Mouse (Mus musculus): ENCODE measurements at regions not wholly inside any gene's neighbourhood (a gene's known extent, or its start where the extent isn't known, plus 50 kb on each side); places are given as distances from the start of the nearest gene placed in this dataset.

- Histone ChIP-seq H3K27me3 (replicated peaks) (no peaks in the 10 kb centered on the region), H3K4me2 (no peak overlapping the region), H3K9me3 (replicated peaks) (no peaks in the 10 kb centered on the region; the same call in 1 of the 2 replicates), H3K36me3 (no peaks in the 10 kb centered on the region), H3K27ac (ENCODE audit: poor library complexity, severe bottlenecking) (no peak overlapping the region), H3K4me1 (replicated peaks) (0 out of 2 replicates have a peak, but pooled peaks cover 4% of the 10 kb centered on the region), H3K9ac (no peak overlapping the region), H3K4me3 (no peak overlapping the region)
- ATAC-seq (ENCODE audit: insufficient number of reproducible peaks, low FRiP score), result no peak
- 82% methylated on average over 9 of the region's 9 CpGs for WGBS
Observed at GRCm38 (mm10) chr19:37793176-37793575, 95.6 kb downstream of the Cyp26a1 start.

GRCm38 (mm10) chr19:37795552-37796343 is 98.2 kb downstream of the Cyp26a1 start:
- no peak overlapping the region for H3K4me2 ChIP-seq
- no peaks in the 10 kb centered on the region for H3K4me1 ChIP-seq (replicated peaks)
- WGBS, result 75% methylated on average over 18 of the region's 18 CpGs
- H3K27me3 ChIP-seq (replicated peaks), result no peaks in the 10 kb centered on the region
- no peaks in the 10 kb centered on the region; the same call in 1 of the 2 replicates for H3K9me3 ChIP-seq (replicated peaks)
- H3K4me3 ChIP-seq, result no peak overlapping the region
- ATAC-seq (ENCODE audit: insufficient number of reproducible peaks, low FRiP score), result no peak
- no peak overlapping the region for H3K9ac ChIP-seq
- H3K27ac ChIP-seq (ENCODE audit: poor library complexity, severe bottlenecking), result no peak overlapping the region
- no peaks in the 10 kb centered on the region for H3K36me3 ChIP-seq

GRCm38 (mm10) chr19:37800161-37800660 is 102.6 kb downstream of the Cyp26a1 start:
- no peaks in the 10 kb centered on the region; the same call in 1 of the 2 replicates for H3K9me3 ChIP-seq (replicated peaks)
- no peaks in the 10 kb centered on the region for H3K27me3 ChIP-seq (replicated peaks)
- WGBS, result 71% methylated on average over 3 of the region's 3 CpGs
- no peak overlapping the region for H3K4me2 ChIP-seq
- H3K4me3 ChIP-seq, result no peak overlapping the region
- H3K4me1 ChIP-seq (replicated peaks), result no peaks in the 10 kb centered on the region
- no peak for ATAC-seq (ENCODE audit: insufficient number of reproducible peaks, low FRiP score)
- H3K9ac ChIP-seq, result no peak overlapping the region
- no peak overlapping the region for H3K27ac ChIP-seq (ENCODE audit: poor library complexity, severe bottlenecking)
- no peaks in the 10 kb centered on the region for H3K36me3 ChIP-seq

- Histone ChIP-seq H3K4me2 (no peak overlapping the region), H3K4me3 (no peak overlapping the region), H3K4me1 (replicated peaks) (peaks cover 12% of the 10 kb centered on the region), H3K36me3 (no peaks in the 10 kb centered on the region), H3K27me3 (replicated peaks) (no peaks in the 10 kb centered on the region), H3K9ac (no peak overlapping the region), H3K9me3 (replicated peaks) (no peaks in the 10 kb centered on the region), H3K27ac (ENCODE audit: poor library complexity, severe bottlenecking) (no peak overlapping the region)
- no peak for ATAC-seq (ENCODE audit: insufficient number of reproducible peaks, low FRiP score)
- 86% methylated on average over 11 of the region's 11 CpGs for WGBS
Observed at GRCm38 (mm10) chr19:37809666-37810065, 112.1 kb downstream of the Cyp26a1 start.

GRCm38 (mm10) chr19:37814089-37815073 is 116.8 kb downstream of the Cyp26a1 start:
- ATAC-seq (ENCODE audit: insufficient number of reproducible peaks, low FRiP score), result peak; percentile 42; the same call in 1 of the 2 replicates
- Histone ChIP-seq H3K9ac (peak overlapping the region; percentile 41), H3K36me3 (no peaks in the 10 kb centered on the region), H3K9me3 (replicated peaks) (peaks cover 4% of the 10 kb centered on the region; the same call in 1 of the 2 replicates), H3K4me3 (peak overlapping the region; percentile 35), H3K4me1 (replicated peaks) (peaks cover 14% of the 10 kb centered on the region), H3K27ac (ENCODE audit: poor library complexity, severe bottlenecking) (0 out of 2 replicates have a peak overlapping the region, but pooled peaks have one; percentile 38), H3K4me2 (peak overlapping the region; percentile 72), H3K27me3 (replicated peaks) (no peaks in the 10 kb centered on the region)
- WGBS, result 10% methylated on average over 19 of the region's 19 CpGs

- H3K4me3 ChIP-seq, result no peak overlapping the region
- no peak overlapping the region for H3K9ac ChIP-seq
- no peak overlapping the region for H3K4me2 ChIP-seq
- no peak overlapping the region for H3K27ac ChIP-seq (ENCODE audit: poor library complexity, severe bottlenecking)
- H3K27me3 ChIP-seq (replicated peaks), result no peaks in the 10 kb centered on the region
- no peaks in the 10 kb centered on the region for H3K36me3 ChIP-seq
- 75% methylated on average over 2 of the region's 2 CpGs for WGBS
- peaks cover 4% of the 10 kb centered on the region; the same call in 1 of the 2 replicates for H3K9me3 ChIP-seq (replicated peaks)
- H3K4me1 ChIP-seq (replicated peaks), result peaks cover 14% of the 10 kb centered on the region
- no peak for ATAC-seq (ENCODE audit: insufficient number of reproducible peaks, low FRiP score)
Observed at GRCm38 (mm10) chr19:37815627-37816026, 118.0 kb downstream of the Cyp26a1 start.

GRCm38 (mm10) chr19:37821243-37821642 is 123.6 kb downstream of the Cyp26a1 start:
- Histone ChIP-seq H3K9me3 (replicated peaks) (peaks cover 4% of the 10 kb centered on the region; the same call in 1 of the 2 replicates), H3K27ac (ENCODE audit: poor library complexity, severe bottlenecking) (peak overlapping the region; percentile 36), H3K36me3 (no peaks in the 10 kb centered on the region), H3K4me1 (replicated peaks) (peaks cover 9% of the 10 kb centered on the region; the same call in 1 of the 2 replicates), H3K27me3 (replicated peaks) (no peaks in the 10 kb centered on the region), H3K4me2 (no peak overlapping the region), H3K4me3 (no peak overlapping the region), H3K9ac (no peak overlapping the region)
- WGBS, result 21% methylated on average over 3 of the region's 3 CpGs
- no peak for ATAC-seq (ENCODE audit: insufficient number of reproducible peaks, low FRiP score)

- WGBS, result 81% methylated on average over 3 of the region's 3 CpGs
- no peak for ATAC-seq (ENCODE audit: insufficient number of reproducible peaks, low FRiP score)
- H3K9me3 ChIP-seq (replicated peaks), result peaks cover 4% of the 10 kb centered on the region; the same call in 1 of the 2 replicates
- peak overlapping the region; percentile 36 for H3K27ac ChIP-seq (ENCODE audit: poor library complexity, severe bottlenecking)
- H3K4me1 ChIP-seq (replicated peaks), result peaks cover 9% of the 10 kb centered on the region; the same call in 1 of the 2 replicates
- H3K27me3 ChIP-seq (replicated peaks), result no peaks in the 10 kb centered on the region
- no peak overlapping the region for H3K4me2 ChIP-seq
- H3K9ac ChIP-seq, result no peak overlapping the region
- H3K4me3 ChIP-seq, result no peak overlapping the region
- no peaks in the 10 kb centered on the region for H3K36me3 ChIP-seq
Observed at GRCm38 (mm10) chr19:37821671-37822190, 124.1 kb downstream of the Cyp26a1 start.

GRCm38 (mm10) chr19:37824155-37824554 is 126.6 kb downstream of the Cyp26a1 start:
- Histone ChIP-seq H3K36me3 (no peaks in the 10 kb centered on the region), H3K4me2 (no peak overlapping the region), H3K4me3 (no peak overlapping the region), H3K4me1 (replicated peaks) (peaks cover 9% of the 10 kb centered on the region; the same call in 1 of the 2 replicates), H3K9ac (no peak overlapping the region), H3K9me3 (replicated peaks) (no peaks in the 10 kb centered on the region), H3K27me3 (replicated peaks) (no peaks in the 10 kb centered on the region), H3K27ac (ENCODE audit: poor library complexity, severe bottlenecking) (no peak overlapping the region)
- WGBS, result 77% methylated on average over 5 of the region's 5 CpGs
- no peak for ATAC-seq (ENCODE audit: insufficient number of reproducible peaks, low FRiP score)

GRCm38 (mm10) chr19:37831406-37831805 is 133.8 kb downstream of the Cyp26a1 start:
- Histone ChIP-seq H3K9ac (no peak overlapping the region), H3K4me1 (replicated peaks) (no peaks in the 10 kb centered on the region), H3K9me3 (replicated peaks) (no peaks in the 10 kb centered on the region), H3K4me2 (no peak overlapping the region), H3K27ac (ENCODE audit: poor library complexity, severe bottlenecking) (no peak overlapping the region), H3K4me3 (no peak overlapping the region), H3K27me3 (replicated peaks) (no peaks in the 10 kb centered on the region), H3K36me3 (no peaks in the 10 kb centered on the region)
- ATAC-seq (ENCODE audit: insufficient number of reproducible peaks, low FRiP score), result no peak

Measured in heart, embryonic 12.5 days (tissue).